Mouse (Mus musculus) ES-Bruce4 (cell line): ENCODE measurements around the gene Nhlrc3.

Experiments
- CTCF ChIP-seq: IDR thresholded peaks from one replicate; pipeline ENCODE4 v1.8.1; 2011; ENCODE audit warnings: low read depth, low read length
- EP300 ChIP-seq: IDR thresholded peaks from 2 replicates; pipeline ENCODE4 v1.6.1; 2011; ENCODE audit warnings: low read depth, low read length; ENCODE audit not compliant: insufficient read depth
- POLR2A ChIP-seq: IDR thresholded peaks from one replicate; pipeline ENCODE4 v1.8.1; 2011; ENCODE audit warnings: low read length; ENCODE audit not compliant: insufficient read depth

DNA sequence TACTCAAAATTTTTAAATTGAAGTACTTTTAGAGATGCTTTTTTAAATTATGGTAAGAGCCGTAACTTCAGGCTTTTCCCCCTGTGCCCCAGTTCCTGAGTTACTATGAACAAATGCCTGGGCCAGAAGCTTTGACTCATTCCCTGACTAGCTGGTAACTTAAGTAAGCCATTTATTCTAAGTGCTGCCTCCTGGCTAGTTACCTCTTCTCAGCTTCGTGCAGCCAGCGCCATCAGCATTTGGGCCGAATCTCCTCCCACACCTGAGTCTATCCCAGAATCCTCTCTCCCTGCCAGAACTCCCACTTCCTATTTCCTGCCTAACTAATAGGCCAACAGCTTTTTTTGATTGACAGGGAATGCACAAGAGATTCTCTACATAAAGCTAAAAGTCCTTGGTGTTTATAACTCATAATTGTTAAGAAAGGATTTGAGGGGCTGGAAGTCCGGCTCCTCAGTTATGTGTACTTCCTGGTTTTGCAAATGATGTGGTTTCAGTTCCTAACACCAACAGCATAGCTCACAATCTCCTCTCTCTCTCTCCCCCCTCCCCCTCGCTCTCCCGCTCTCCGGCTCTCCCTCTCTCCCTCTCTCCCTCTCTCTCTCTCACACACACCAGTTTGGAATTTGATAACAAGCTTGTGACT lies 20.4 kb upstream of the Nhlrc3 start:
- TF ChIP-seq CTCF (no peak), POLR2A (no peak), EP300 (no peak)
